Mouse (Mus musculus): Measurements from ENCODE around the gene Slc30a2. TPM values are rescaled to one million over a fixed set of nuclear protein-coding genes. Genes with fewer than 3 reads are reported as not detected.
"Not testable (repeated sequence)": the region's sequence is repeated elsewhere in the genome, so short reads cannot be mapped to it uniquely, and the experiment has no call there.

The Slc30a2 gene
- total RNA-seq, 1 experiment from 2014 or later: not detected

GRCm38 (mm10) chr4:134315470-134315869, 27.5 kb upstream of the Slc30a2 start:
- ATAC-seq (replicated peaks; ENCODE audit: insufficient number of reproducible peaks, low FRiP score, low TSS enrichment, poor library complexity, severe bottlenecking): no peak

DNA sequence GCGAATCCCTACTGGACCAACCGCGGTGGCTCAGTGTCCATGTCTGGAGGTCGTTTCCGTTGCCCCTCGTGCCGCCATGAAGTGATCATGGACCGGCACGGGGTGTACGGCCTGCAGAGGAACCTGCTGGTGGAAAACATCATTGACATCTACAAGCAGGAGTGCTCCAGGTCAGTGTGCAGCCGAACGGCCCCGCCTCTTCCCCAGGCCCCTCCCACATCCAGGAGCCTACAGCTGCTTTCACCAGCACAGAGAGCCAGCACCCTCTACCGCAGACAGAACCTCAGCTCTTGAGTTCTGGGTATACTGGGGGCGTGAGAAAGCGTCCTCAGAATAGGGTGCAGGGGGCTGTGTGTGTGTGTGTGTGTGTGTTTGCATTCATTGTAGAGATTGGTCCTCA, 26.6 kb upstream of the Slc30a2 start:
- ATAC-seq (replicated peaks; ENCODE audit: insufficient number of reproducible peaks, low FRiP score, low TSS enrichment, poor library complexity, severe bottlenecking): no peak

- ATAC-seq (replicated peaks; ENCODE audit: insufficient number of reproducible peaks, low FRiP score, low TSS enrichment, poor library complexity, severe bottlenecking): no peak
Observed at GRCm38 (mm10) chr4:134319074-134319473, 23.9 kb upstream of the Slc30a2 start.

- no peak for ATAC-seq (replicated peaks; ENCODE audit: insufficient number of reproducible peaks, low FRiP score, low TSS enrichment, poor library complexity, severe bottlenecking)
Observed at GRCm38 (mm10) chr4:134319674-134320073, 23.3 kb upstream of the Slc30a2 start.

DNA sequence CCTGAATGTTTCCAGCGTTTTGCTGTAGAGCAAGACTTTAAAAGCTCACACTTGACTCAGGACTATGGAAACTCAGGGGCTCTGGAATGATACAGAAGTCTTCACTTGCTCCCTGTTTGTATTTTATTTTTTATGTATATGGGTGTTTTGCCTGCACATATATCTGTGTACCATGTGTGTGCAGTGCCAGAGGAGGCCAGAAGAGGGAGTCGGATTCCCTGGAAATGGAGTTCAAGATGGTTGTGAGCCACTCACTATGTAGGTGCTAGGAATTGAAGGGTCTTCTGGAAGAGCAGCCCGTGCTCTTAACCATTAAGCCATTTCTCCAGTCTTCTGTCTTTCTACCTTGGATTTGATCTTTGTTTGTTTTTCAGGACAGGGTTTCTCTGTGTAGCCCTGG, 21.5 kb upstream of the Slc30a2 start:
- no peak for ATAC-seq (replicated peaks; ENCODE audit: insufficient number of reproducible peaks, low FRiP score, low TSS enrichment, poor library complexity, severe bottlenecking)

DNA sequence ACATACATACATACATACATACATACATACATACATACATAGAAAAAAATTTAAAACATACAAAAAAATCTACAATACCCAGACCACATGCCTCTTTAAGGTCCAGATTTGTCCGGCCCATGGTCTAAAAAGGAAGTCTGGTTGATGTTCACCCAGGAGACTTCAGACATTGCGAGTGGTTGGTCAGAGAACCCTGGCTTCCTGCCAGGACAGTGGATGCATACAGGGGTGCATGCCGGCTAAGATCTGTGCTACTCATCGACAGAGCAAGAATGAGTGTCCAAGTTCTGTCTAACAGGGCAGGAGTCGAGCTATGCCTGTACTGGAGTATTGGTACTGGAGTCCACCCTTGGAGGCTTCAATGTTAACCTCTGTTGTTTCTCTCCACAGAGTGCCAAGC, 18.3 kb upstream of the Slc30a2 start:
- no peak for ATAC-seq (replicated peaks; ENCODE audit: insufficient number of reproducible peaks, low FRiP score, low TSS enrichment, poor library complexity, severe bottlenecking)

DNA sequence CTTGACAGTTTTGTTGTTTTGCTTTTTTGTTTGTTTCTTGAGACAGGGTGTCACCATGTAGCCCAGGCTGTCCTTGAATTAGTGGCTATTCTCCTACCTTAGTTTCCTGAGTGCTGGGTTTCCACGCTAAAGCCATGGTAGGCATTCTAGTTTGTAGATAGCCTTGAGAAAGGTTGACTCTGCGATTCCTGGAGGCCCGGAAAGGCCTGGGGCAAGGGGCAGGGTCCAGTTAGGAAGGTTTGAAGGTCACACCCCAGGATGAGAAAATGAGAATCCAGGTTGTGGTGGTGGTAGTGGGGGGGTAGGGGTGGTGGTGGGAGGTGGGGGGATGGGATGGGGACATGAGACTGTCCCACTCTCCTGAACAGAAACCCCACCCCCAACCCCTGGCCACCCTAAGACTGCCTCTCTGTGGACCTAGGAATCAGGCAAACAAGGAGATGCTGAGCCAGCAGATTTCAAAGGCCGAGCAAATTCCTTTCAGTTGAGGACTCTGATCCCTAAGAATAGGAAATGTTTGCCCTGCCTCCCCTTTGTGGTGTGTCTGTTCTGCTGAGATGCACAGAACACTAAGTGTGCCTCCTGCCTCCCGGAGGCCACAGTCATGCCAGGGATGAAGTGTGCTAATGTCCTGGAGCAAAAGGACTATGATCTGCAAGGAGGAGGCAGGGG, 16.0 kb upstream of the Slc30a2 start:
- ATAC-seq (replicated peaks; ENCODE audit: insufficient number of reproducible peaks, low FRiP score, low TSS enrichment, poor library complexity, severe bottlenecking): no peak

DNA sequence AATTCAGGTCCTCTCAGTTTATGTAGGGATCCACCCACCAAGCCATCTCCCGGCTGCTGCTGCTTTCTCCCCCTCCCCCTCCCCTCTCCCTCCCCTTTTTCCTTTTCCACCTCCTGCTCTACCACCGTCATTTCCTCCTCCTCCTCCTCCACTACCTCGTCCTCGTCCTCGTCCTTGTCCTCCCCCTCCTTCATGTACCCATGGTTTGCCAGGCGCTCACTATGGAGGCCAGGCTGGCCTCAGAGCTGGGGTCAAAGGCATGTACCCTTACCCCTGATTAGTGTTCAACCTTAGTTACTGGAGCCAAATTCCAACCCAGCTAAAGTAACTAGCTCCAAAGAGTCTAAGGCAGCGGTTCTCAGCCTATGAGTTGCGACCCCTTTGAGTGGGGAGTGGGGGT, 14.8 kb upstream of the Slc30a2 start:
- ATAC-seq (replicated peaks; ENCODE audit: insufficient number of reproducible peaks, low FRiP score, low TSS enrichment, poor library complexity, severe bottlenecking): no peak

DNA sequence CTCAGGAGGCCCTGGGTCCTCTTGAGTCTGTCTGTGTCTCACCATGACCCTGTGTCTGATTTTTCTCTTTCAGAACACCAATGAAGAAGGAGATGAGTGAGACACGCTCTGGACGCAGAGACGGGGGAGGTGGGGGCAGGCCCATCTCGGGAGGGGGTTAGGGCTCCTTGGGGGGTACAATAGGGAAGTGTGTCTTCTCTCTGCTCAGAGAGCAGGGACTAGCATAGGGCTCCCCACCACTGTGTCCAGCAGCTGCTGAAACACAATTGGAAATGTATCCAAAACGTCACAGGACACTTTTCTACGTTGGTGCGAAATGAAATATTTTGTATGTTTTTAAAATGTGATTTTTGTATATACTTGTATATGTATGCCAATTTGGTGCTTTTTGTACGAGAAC, 14.1 kb upstream of the Slc30a2 start:
- no peak for ATAC-seq (replicated peaks; ENCODE audit: insufficient number of reproducible peaks, low FRiP score, low TSS enrichment, poor library complexity, severe bottlenecking)

DNA sequence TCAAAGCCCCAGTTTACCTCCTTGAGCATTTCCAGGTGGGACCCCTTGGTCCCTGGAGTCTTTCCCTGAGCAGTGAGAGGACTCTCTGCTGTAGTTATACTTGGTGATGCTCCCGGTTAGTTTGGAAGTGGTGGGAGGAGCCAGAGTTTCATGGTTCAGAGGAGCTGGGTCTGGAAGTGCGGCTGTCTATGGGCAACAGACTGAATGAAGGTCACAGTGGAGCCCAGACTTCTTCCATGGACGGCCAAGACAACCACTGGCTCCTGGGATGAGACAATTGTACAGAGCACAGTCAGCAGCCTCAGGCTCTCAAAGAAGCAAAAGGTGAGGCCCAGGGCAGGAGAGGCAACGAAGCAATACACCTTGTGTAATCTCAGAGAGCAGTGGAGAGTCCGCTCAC, 12.7 kb upstream of the Slc30a2 start:
- ATAC-seq (replicated peaks; ENCODE audit: insufficient number of reproducible peaks, low FRiP score, low TSS enrichment, poor library complexity, severe bottlenecking): no peak

DNA sequence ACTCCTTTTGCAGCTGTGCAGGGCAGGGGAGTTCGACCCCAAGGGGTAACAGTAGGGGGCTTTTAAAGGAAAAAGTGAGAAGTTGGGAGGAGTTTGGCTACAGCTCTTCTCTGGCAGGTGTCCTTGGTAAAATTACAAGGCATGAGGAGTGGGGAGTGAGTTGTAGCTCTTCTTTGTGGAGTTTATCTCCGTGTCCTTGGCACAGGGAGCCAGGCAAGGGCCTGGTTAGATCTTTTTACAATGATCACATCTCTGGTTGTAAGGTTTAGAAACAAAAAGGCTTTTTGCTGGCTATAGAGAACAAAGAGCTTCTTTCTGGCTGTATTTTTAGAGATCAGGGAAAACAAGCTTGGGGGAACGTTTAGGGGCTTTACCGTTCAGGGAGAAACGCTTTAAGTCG, 1.8 kb upstream of the Slc30a2 start:
- ATAC-seq (replicated peaks; ENCODE audit: insufficient number of reproducible peaks, low FRiP score, low TSS enrichment, poor library complexity, severe bottlenecking): not testable (repeated sequence)

DNA sequence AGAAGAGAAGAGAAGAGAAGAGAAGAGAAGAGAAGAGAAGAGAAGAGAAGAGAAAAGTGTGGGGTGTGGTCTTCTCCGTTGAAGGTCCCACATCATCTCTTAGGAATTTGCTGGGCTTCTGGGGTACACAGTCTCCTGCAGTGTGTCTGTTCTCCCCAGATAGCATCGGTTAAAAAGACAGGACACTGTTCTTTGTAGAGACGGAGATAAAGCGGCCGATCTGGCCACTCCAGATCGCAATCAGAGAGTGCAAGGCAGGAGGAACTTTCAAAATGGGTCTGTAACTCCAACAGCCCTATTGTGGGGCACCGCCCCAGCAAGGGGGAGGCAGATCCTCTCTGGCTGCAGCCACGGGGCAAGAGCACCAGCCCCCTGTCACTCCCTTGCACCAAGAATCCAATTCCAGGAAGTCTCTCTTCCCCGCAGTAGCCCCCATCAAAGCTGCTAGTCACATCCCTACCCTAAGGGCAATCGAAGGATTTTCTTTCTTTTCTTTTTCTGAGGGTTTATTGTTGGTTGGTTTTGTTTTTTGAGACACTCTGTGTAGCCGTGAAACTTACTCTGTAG, 685 bp upstream of the Slc30a2 start:
- ATAC-seq (replicated peaks; ENCODE audit: insufficient number of reproducible peaks, low FRiP score, low TSS enrichment, poor library complexity, severe bottlenecking): no peak

- no peak for ATAC-seq (replicated peaks; ENCODE audit: insufficient number of reproducible peaks, low FRiP score, low TSS enrichment, poor library complexity, severe bottlenecking)
Observed at GRCm38 (mm10) chr4:134344620-134345019, 1.6 kb downstream of the Slc30a2 start.

- no peak for ATAC-seq (replicated peaks; ENCODE audit: insufficient number of reproducible peaks, low FRiP score, low TSS enrichment, poor library complexity, severe bottlenecking)
Observed at GRCm38 (mm10) chr4:134345802-134346201, 2.8 kb downstream of the Slc30a2 start.

DNA sequence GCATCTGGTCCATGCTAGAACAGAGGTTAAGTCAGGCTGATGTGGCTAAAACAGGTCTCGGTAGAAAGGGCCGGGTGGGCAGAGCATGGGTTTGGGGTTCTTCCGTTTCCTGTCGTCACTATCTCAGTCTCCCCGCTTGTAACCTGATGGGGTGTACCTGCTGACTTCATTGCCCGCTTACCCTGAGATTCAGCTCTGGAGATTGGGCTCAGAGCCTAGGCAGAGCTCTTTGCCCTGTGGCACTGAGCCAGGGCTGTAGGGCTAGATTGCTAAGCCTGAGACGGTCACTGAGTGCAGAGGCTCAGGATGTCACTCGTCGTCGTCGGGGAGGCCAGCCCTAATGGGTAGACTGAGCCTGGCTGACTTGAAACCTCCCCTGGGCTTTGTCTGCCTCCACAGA, 5.1 kb downstream of the Slc30a2 start:
- no peak for ATAC-seq (replicated peaks; ENCODE audit: insufficient number of reproducible peaks, low FRiP score, low TSS enrichment, poor library complexity, severe bottlenecking)

- ATAC-seq (replicated peaks; ENCODE audit: insufficient number of reproducible peaks, low FRiP score, low TSS enrichment, poor library complexity, severe bottlenecking): no peak
Observed at GRCm38 (mm10) chr4:134348545-134348944, 5.6 kb downstream of the Slc30a2 start.

DNA sequence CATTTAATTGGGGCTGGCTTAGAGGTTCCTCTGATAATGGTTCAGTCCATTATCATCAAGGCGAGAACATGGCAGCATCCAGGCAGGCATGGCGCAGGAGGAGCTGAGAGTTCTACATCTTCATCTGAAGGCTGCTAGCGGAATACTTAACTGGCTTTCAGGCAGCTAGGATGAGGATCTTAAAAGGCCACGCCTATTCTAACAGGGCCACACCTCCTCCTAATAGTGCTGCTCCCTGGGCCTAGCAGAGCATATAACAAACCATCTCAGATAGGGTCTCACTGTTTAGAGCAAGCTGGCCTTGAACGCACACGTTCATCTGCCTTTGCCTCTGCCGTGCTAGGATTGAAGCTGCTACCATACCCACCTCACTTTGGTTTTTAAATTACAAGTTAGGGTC, 6.8 kb downstream of the Slc30a2 start:
- no peak for ATAC-seq (replicated peaks; ENCODE audit: insufficient number of reproducible peaks, low FRiP score, low TSS enrichment, poor library complexity, severe bottlenecking)

GRCm38 (mm10) chr4:134350641-134351040, 7.7 kb downstream of the Slc30a2 start:
- no peak for ATAC-seq (replicated peaks; ENCODE audit: insufficient number of reproducible peaks, low FRiP score, low TSS enrichment, poor library complexity, severe bottlenecking)

DNA sequence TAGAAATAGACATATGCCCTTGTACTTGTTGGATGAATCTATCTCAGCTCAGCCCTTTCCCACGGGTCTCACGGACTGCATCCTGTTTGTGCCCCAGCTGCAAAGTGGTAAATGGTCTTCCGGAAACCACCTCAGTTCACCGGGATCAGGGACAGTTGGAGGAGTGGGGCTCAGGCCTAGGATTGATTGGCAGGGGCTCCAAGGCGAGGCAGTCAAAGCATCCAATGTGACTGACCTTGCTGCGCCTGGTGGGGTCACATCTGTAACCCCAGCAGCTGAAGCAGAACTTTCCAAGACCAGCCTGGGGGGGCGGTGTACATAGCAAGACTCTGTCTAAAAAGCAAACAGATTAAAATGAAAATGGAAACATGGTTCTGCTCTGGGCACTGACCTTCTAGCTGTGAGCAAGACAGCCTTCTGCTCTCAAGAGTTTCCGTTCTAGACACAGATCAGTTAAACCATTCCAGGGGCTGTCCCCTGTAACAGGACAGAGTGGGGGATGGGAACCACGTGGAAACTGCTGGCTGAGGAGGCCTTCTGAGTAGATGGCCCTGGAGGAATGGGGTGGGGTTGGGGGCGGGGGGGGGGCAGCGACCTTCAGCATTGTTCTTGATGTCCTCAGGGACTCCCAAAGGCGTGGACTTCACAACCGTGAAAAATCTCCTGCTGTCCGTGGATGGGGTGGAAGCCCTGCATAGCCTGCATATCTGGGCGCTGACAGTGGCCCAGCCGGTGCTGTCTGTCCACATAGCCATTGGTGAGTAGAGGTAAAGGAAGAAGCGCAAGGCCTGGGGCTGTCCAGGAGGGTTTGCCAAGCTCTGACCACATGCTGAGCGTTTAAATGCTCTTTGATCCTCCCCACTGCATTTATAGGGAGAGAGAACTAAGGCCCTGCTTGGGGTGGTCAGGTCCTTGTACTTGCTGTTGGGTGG, 8.6 kb downstream of the Slc30a2 start:
- ATAC-seq (replicated peaks; ENCODE audit: insufficient number of reproducible peaks, low FRiP score, low TSS enrichment, poor library complexity, severe bottlenecking): no peak

- no peak for ATAC-seq (replicated peaks; ENCODE audit: insufficient number of reproducible peaks, low FRiP score, low TSS enrichment, poor library complexity, severe bottlenecking)
Observed at GRCm38 (mm10) chr4:134352261-134352707, 9.3 kb downstream of the Slc30a2 start.
